Mouse (Mus musculus): ENCODE measurements at regions not wholly inside any gene's neighbourhood (a gene's known extent, or its start where the extent isn't known, plus 50 kb on each side); places are given as distances from the start of the nearest gene placed in this dataset.

DNA sequence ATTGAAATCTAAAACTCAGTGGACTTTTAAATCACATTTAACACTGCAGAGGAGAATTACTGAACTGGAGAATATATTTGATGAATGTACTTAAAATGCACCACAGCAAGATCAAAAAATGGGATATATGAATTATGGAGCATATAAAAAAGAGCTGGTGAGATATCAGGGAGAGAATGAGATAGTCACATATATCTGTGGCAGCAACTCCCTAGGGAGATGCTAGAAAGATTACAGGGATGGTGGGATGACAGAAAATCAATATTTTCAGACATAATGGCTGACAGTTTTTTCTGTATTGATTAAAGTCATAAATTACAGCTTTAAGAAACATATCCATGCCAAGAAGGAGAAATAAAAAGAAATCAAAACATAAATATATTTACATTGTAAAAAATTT is 140.3 kb upstream of the Fundc1 start:
- no peak for TF ChIP-seq CTCF (IDR thresholded peaks at IDR 0.05)
- TF ChIP-seq EP300 (IDR thresholded peaks at IDR 0.05): no peak
- ATAC-seq: no peak
- H3K9me3 ChIP-seq (ENCODE audit: low read length): no peaks in the 10 kb centered on the region

More for the DNA sequence above, 140.3 kb upstream of the Fundc1 start:
- H3K4me1 ChIP-seq (ENCODE audit: insufficient read depth, low read depth, low read length): no peaks in the 10 kb centered on the region
- no peaks in the 10 kb centered on the region for H3K27me3 ChIP-seq (replicated peaks; ENCODE audit: insufficient read depth, low read length)
- no peaks in the 10 kb centered on the region for H3K36me3 ChIP-seq (ENCODE audit: insufficient read depth, low read length)
- no peak overlapping the region for H3K9ac ChIP-seq (replicated peaks; ENCODE audit: low read depth)
- no peak overlapping the region for H3K4me3 ChIP-seq (ENCODE audit: low read depth, low read length)
- DNase-seq (ENCODE audit: low spot score): no peak
- no peak overlapping the region for H3K27ac ChIP-seq (ENCODE audit: low read length)
- H3K4me2 ChIP-seq (replicated peaks; ENCODE audit: low read depth, low read length): no peak overlapping the region
